Mouse (Mus musculus): ENCODE results near the gene Golgb1.

DNA sequence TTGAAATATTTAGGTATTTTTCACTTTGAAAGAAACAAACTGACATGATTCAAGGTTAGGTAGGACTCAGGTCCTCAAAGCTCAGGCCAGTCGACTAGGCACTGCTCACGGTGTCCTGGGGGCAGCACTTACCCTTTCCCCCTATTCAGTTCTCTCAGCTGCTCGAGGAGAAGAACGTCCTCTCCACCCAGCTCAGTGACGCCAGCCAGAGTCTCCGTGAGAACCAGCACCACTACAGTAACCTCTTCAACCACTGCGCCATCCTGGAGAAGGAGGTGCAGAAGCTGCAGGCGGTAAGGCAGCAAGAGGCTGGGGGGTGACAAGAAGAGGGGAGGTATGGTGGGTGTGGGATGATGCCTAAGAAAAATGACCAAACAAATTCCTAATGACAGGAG lies 53.2 kb downstream of the Golgb1 start:
- TF ChIP-seq CTCF (IDR thresholded peaks at IDR 0.05; ENCODE audit: extremely low read depth, insufficient read depth, low read length) (no peak), POLR2A (IDR thresholded peaks at IDR 0.05; ENCODE audit: extremely low read depth, insufficient read depth, low read length) (no peak)

Measured in cortical plate, adult 2 months (tissue).